Mouse (Mus musculus) MEL (cell line): ENCODE measurements around the gene Limd2. TPM values are rescaled to one million over a fixed set of nuclear protein-coding genes. Genes with fewer than 3 reads are reported as not detected.

Source experiments
- DNase-seq: peaks from one replicate; pipeline ENCODE4 v3.0.0; 2011; ENCODE audit warnings: low read depth, low spot score
- H3K27ac ChIP-seq: 2 replicates; pipeline ENCODE4 v1.5.1; 2012; ENCODE audit warnings: low read depth, mild to moderate bottlenecking, control low read depth, low read length, moderate library complexity; ENCODE audit not compliant: control insufficient read depth
- H3K27me3 ChIP-seq, 2 experiments: fragments of 150-350 bp in 1 of 2; sonication (generic) in 1 of 2; 2 replicates each; pipeline ENCODE4 v1.6.1; 2012; ENCODE audit warnings: low read length in 2 of 2, mild to moderate bottlenecking in 2 of 2, improper control_type of control experiment in 1 of 2, moderate library complexity in 1 of 2; ENCODE audit not compliant: insufficient read depth in 2 of 2, control insufficient read depth in 1 of 2
- H3K36me3 ChIP-seq, 2 experiments: 2 replicates each; pipeline ENCODE4 v1.6.1; 2012 to 2014; ENCODE audit warnings: low read length in 2 of 2, improper control_type of control experiment in 1 of 2, inconsistent platforms in 1 of 2, mild to moderate bottlenecking in 1 of 2; ENCODE audit not compliant: insufficient read depth in 2 of 2, control insufficient read depth in 1 of 2
- H3K4me1 ChIP-seq, 2 experiments: fragments of 150-350 bp in 1 of 2; sonication (generic) in 1 of 2; 2 replicates each; pipeline ENCODE4 v1.6.1; 2012; ENCODE audit warnings: low read length in 2 of 2, improper control_type of control experiment in 1 of 2, mild to moderate bottlenecking in 1 of 2; ENCODE audit not compliant: insufficient read depth in 2 of 2, control insufficient read depth in 1 of 2
- H3K4me3 ChIP-seq, 2 experiments: fragments of 150-350 bp in 1 of 2; sonication (generic) in 1 of 2; 2 replicates each; pipeline ENCODE4 v1.5.1; 2012; ENCODE audit warnings: low read depth in 2 of 2, low read length in 2 of 2, mild to moderate bottlenecking in 2 of 2, moderate library complexity in 2 of 2, control low read depth in 1 of 2, improper control_type of control experiment in 1 of 2; ENCODE audit not compliant: control insufficient read depth in 1 of 2, insufficient read depth in 1 of 2
- H3K79me2 ChIP-seq: 2 replicates; pipeline ENCODE4 v1.6.1; 2012; ENCODE audit warnings: mild to moderate bottlenecking, low read length, moderate library complexity; ENCODE audit not compliant: control insufficient read depth, poor library complexity, insufficient read depth
- H3K9ac ChIP-seq: 2 replicates; pipeline ENCODE4 v1.6.1; 2012; ENCODE audit warnings: low read depth, mild to moderate bottlenecking, control low read depth, low read length, moderate library complexity; ENCODE audit not compliant: control insufficient read depth, poor library complexity, severe bottlenecking
- H3K9me3 ChIP-seq: fragments of 150-350 bp; sonication (generic); replicated peaks from 2 replicates; pipeline ENCODE4 v1.6.1; 2012; ENCODE audit warnings: mild to moderate bottlenecking, low read length, improper control_type of control experiment, moderate library complexity; ENCODE audit not compliant: insufficient read depth
- CHD2 ChIP-seq: IDR thresholded peaks from 2 replicates; pipeline ENCODE4 v1.6.1; 2011; ENCODE audit warnings: low read length, improper control_type of control experiment
- CTCF ChIP-seq, 3 experiments: IDR thresholded peaks in 2 of 3; conservative IDR thresholded peaks in 1 of 3; 2 replicates each; pipeline ENCODE4 v1.5.1; 2011 to 2012; ENCODE audit warnings: low read length in 3 of 3, low read depth in 2 of 3, mild to moderate bottlenecking in 2 of 3, improper control_type of control experiment in 1 of 3, inconsistent platforms in 1 of 3, mixed read lengths in 1 of 3, moderate library complexity in 1 of 3; ENCODE audit not compliant: control insufficient read depth in 1 of 3, insufficient read depth in 1 of 3, poor library complexity in 1 of 3, severe bottlenecking in 1 of 3
- ELF1 ChIP-seq: IDR thresholded peaks from 2 replicates; pipeline ENCODE4 v1.6.1; 2014; ENCODE audit warnings: low read depth, mild to moderate bottlenecking, inconsistent platforms, low read length, improper control_type of control experiment, moderate library complexity
- HCFC1 ChIP-seq: IDR thresholded peaks from 2 replicates; pipeline ENCODE4 v1.6.1; 2012; ENCODE audit warnings: low read depth, mild to moderate bottlenecking, inconsistent platforms, low read length, improper control_type of control experiment, moderate library complexity
- MXI1 ChIP-seq: IDR thresholded peaks from 2 replicates; pipeline ENCODE4 v1.6.1; 2011; ENCODE audit warnings: mild to moderate bottlenecking, low read depth, low read length, improper control_type of control experiment
- NRF1 ChIP-seq: IDR thresholded peaks from 2 replicates; pipeline ENCODE4 v1.6.1; 2014; ENCODE audit warnings: low read depth, mild to moderate bottlenecking, inconsistent platforms, low read length, improper control_type of control experiment, moderate library complexity; ENCODE audit not compliant: poor library complexity, insufficient read depth, severe bottlenecking
- POLR2A ChIP-seq, 2 experiments: IDR thresholded peaks; 2 replicates each; pipeline ENCODE4 v1.6.1; 2011 to 2012; ENCODE audit warnings: low read length in 2 of 2, mild to moderate bottlenecking in 2 of 2, control low read depth in 1 of 2, improper control_type of control experiment in 1 of 2, low read depth in 1 of 2, moderate library complexity in 1 of 2; ENCODE audit not compliant: control insufficient read depth in 1 of 2, insufficient read depth in 1 of 2, poor library complexity in 1 of 2
- POLR2AphosphoS2 ChIP-seq: IDR thresholded peaks from 2 replicates; pipeline ENCODE4 v1.6.1; 2011; ENCODE audit warnings: low read length, improper control_type of control experiment
- RCOR1 ChIP-seq: IDR thresholded peaks from 2 replicates; pipeline ENCODE4 v1.6.1; 2012; ENCODE audit warnings: low read depth, mild to moderate bottlenecking, inconsistent platforms, low read length, improper control_type of control experiment
- SIN3A ChIP-seq: IDR thresholded peaks from 2 replicates; pipeline ENCODE4 v1.6.1; 2012; ENCODE audit warnings: low read length, improper control_type of control experiment, inconsistent platforms
- SMC3 ChIP-seq: IDR thresholded peaks from 2 replicates; pipeline ENCODE4 v1.6.1; 2011; ENCODE audit warnings: low read depth, low read length, improper control_type of control experiment
- TBP ChIP-seq: IDR thresholded peaks from 2 replicates; pipeline ENCODE4 v1.8.0; 2011; ENCODE audit warnings: low read depth, low read length, improper control_type of control experiment
- TCF12 ChIP-seq: IDR thresholded peaks from 2 replicates; pipeline ENCODE4 v1.6.1; 2014; ENCODE audit warnings: low read depth, mild to moderate bottlenecking, inconsistent platforms, low read length, improper control_type of control experiment, moderate library complexity
- UBTF ChIP-seq: IDR thresholded peaks from 2 replicates; pipeline ENCODE4 v1.6.1; 2012; ENCODE audit warnings: low read depth, mild to moderate bottlenecking, inconsistent platforms, low read length, improper control_type of control experiment, moderate library complexity, borderline replicate concordance; ENCODE audit not compliant: insufficient read depth
- USF1 ChIP-seq: IDR thresholded peaks from 2 replicates; pipeline ENCODE4 v1.6.1; 2014; ENCODE audit warnings: low read depth, mild to moderate bottlenecking, inconsistent platforms, low read length, improper control_type of control experiment, moderate library complexity
- ZKSCAN1 ChIP-seq: IDR thresholded peaks from 2 replicates; pipeline ENCODE4 v1.6.1; 2012; ENCODE audit warnings: low read depth, mild to moderate bottlenecking, inconsistent platforms, low read length, improper control_type of control experiment, moderate library complexity
- polyA plus RNA-seq, 2 experiments: library from polyadenylated mRNA; stranded (reverse) in 1 of 2; unstranded in 1 of 2; fragments of >175 nt in 1 of 2; fragments of >200 nt in 1 of 2; gene quantifications; 2 replicates each; pipeline versions ENCODE4 v1.2.1 to v1.2.4; 2012; ENCODE audit warnings: low replicate concordance in 2 of 2, low read depth in 1 of 2; ENCODE audit not compliant: insufficient read length in 2 of 2, insufficient read depth in 1 of 2, missing spikeins in 1 of 2
- total RNA-seq: library from RNA; depleted of rRNA; stranded (reverse); fragments of 300-350 nt; gene quantifications from 2 replicates; pipeline ENCODE4 v1.2.3, GENCODE M21; 2012; rRNA removed

The Limd2 gene
- total RNA-seq (58.6 and 103 TPM in 2 replicates), polyA plus RNA-seq (100 to 1,000 TPM in 1 of 2 experiments, not detected in 1; 201 TPM)

DNA sequence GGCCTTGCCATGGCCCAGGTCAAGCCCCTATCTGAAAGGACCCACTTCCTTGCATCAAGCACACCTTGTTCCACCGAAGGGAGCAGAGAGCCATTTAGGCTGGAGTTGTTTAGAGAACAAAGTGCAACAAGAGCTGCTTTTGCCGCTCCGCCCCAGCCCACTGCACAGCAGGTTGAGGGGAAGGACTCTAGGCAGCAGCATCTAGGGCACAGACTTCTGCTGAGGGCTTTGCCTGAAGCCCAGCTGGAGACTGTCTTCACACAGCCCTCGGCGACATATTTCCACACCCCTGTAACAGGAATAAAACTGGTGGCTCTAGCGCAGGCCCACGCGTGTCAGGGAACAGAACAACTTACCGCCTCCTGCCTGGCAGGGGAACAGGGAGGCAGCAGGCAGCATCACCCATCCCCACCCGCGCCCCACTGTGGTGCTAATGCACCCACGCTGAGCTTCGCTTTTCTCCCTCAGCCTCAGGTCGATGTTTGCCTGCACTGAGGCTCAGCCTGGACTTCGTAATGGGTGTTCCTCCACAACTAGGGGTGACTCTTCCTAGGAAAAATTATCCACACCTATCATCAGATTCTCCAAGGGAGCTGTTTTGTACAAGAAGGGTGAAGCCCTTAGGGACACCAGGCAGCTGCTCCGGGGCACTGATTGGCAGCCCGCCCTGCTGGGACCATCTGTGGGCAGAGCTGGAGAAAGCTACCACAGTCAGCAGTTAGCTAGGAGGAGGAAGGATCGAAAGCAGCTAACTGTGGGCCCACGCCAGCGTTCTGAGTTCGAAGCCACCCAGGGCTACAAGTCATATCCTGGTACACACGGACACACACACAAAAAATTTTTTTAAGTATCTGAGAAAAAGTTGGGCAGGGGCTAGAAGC, at the start of gene Limd2, which contains the start of gene Gm10840:
TSS of gene Limd2 (minus strand) at position 20 of the 881 bp plus-strand sequence.
TSS of gene Gm10840 (plus strand) at position 10 of the 881 bp plus-strand sequence.
- Histone ChIP-seq H3K27ac (peak within 1 kb of the TSS; percentile 85), H3K4me3 (peak within 1 kb of the TSS; percentile 85 to 97), H3K9me3 (no peaks in the 10 kb centered on the region), H3K79me2 (peaks cover 13% of the 10 kb centered on the region), H3K27me3 (no peaks in the 10 kb centered on the region), H3K4me1 (peaks cover 0 to 20% of the 10 kb centered on the region in 2 experiments; a peak in 2 of 4 replicates), H3K36me3 (peaks cover 0 to 4% of the 10 kb centered on the region in 2 experiments; a peak in 1 of 4 replicates), H3K9ac (peak within 1 kb of the TSS; percentile 92)
- no peak for DNase-seq
- TF ChIP-seq POLR2A (IDR thresholded peaks at IDR 0.05; ENCODE audit: control insufficient read depth in 1 of 2, insufficient read depth in 1 of 2, low read depth in 1 of 2, low read length in 2 of 2, poor library complexity in 1 of 2), result 0 out of 4 replicates have a peak, but pooled peaks of 1 of the 2 experiments have one; percentile 2
- TF ChIP-seq ELF1, result no peak

DNA sequence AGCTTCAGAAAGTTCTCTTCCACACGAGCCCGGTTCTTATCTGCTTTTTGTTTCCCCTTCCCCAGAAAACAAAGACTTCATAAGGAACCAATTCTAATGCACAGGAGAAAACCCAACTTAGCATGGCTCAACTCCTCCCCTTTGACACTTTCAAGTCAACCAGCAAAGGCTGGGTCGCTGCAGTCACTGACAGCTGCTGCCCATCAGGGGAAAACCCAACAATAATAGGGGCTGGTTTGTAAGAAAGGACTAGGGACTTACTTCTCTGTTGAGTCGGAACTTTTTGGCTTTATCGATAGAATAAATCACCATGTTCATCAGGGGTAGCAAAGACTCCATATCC, 41.4 kb upstream of the Limd2 start, which contains the start of gene Strada:
TSS of gene Strada (minus strand) at position 46 of the 343 bp plus-strand sequence.
- H3K27me3 ChIP-seq, result no peaks in the 10 kb centered on the region
- H3K27ac ChIP-seq, result peak within 1 kb of the TSS; percentile 63
- no peak for TF ChIP-seq TCF12
- TF ChIP-seq CHD2, result no peak
- no peak for TF ChIP-seq SIN3A
- TF ChIP-seq USF1, result no peak
- TF ChIP-seq HCFC1, result no peak
- no peak for TF ChIP-seq MXI1
- TF ChIP-seq ZKSCAN1, result no peak
- TF ChIP-seq RCOR1, result no peak
- no peak for TF ChIP-seq TBP
- no peak for TF ChIP-seq SMC3
- no peak for TF ChIP-seq POLR2AphosphoS2
- TF ChIP-seq NRF1, result no peak
- TF ChIP-seq UBTF, result no peak
- no peak for TF ChIP-seq CTCF (IDR thresholded peaks at IDR 0.05 in 2 of 3, conservative IDR thresholded peaks at IDR 0.05 in 1 of 3; ENCODE audit: control insufficient read depth in 1 of 3, insufficient read depth in 1 of 3, low read depth in 2 of 3, low read length in 3 of 3, poor library complexity in 1 of 3, severe bottlenecking in 1 of 3)
- no peaks in the 10 kb centered on the region for H3K9me3 ChIP-seq
- peaks cover 32 to 35% of the 10 kb centered on the region in 2 experiments for H3K4me1 ChIP-seq
- peak within 1 kb of the TSS; percentile 11; the same call in 1 of the 2 replicates for H3K9ac ChIP-seq
- H3K4me3 ChIP-seq, result no peak within 1 kb of the TSS
- no peaks in the 10 kb centered on the region for H3K79me2 ChIP-seq
- DNase-seq, result no peak
- H3K36me3 ChIP-seq, result peaks cover 33 to 47% of the 10 kb centered on the region in 2 experiments
